Mouse (Mus musculus) neutrophil, adult 65 days (primary cell): ENCODE measurements around the gene Cd46. TPM values are rescaled to one million over a fixed set of nuclear protein-coding genes. Genes with fewer than 3 reads are reported as not detected.

Experiments used
- total RNA-seq: library from RNA; stranded (reverse); gene quantifications from 2 replicates; pipeline ENCODE4 v1.2.4, GENCODE M21; 2023

Gene Cd46
- total RNA-seq, result 3.3 TPM in 2 replicates

GRCm38 (mm10) chr1:195092220-195092720, at the start of gene Cd46:
Gene Cd46, minus strand, starts transcription at chr1:195092249.

GRCm38 (mm10) chr1:195130953-195131674, 39.1 kb upstream of the Cd46 start, which contains the start of gene Cr1l:
Gene Cr1l, minus strand, starts transcription at chr1:195131586.

Other genes starting within 250 kb of the Cd46 start
- gene Cd34, start 153.4 kb downstream of the Cd46 start, total RNA-seq, result 4.7 and 6.3 TPM in 2 replicates
- 79.6 and 81.1 TPM in 2 replicates for gene Cr1l, start 39.3 kb upstream of the Cd46 start, total RNA-seq
- 0.32 and 1.5 TPM in 2 replicates for gene Cr2, start 84.5 kb upstream of the Cd46 start, total RNA-seq